In genomic region chr10:121256115-121256825, GRCm38 (mm10) we compare ENCODE assay signal across 8 mouse cellular contexts.
DNase-seq lines count a peak whose midpoint lies in the region; ATAC-seq and TF ChIP-seq lines count a peak whose summit lies in the region.

No protein-coding gene starts in this region.

- TF ChIP-seq CTCF in heart, adult 2 months (IDR thresholded peaks at IDR 0.05) = no peak; the same call in 1 of the 2 replicates

- intact Hi-C loops in heart, adult 2 months (cut with DNase I) = loop anchor here (1.0 to 10.0 kb wide), 5 partner anchors 132 to 1011 kb away; no protein-coding TSS in a partner anchor
- intact Hi-C loops in heart, postnatal 25 days (cut with DNase I) = loop anchor here (2.0 to 10.0 kb wide), 6 partner anchors 131 to 1001 kb away; partner anchors contain the start of gene Wif1

- no peak overlapping the region for H3K9ac ChIP-seq in heart, adult 2 months (ENCODE audit: low read depth, low read length)
- no peak overlapping the region for H3K9ac ChIP-seq in hindbrain, embryonic 14.5 days

- no peaks in the 10 kb centered on the region for H3K9me3 ChIP-seq in forebrain, embryonic 10.5 days
- no peaks in the 10 kb centered on the region for H3K9me3 ChIP-seq in hindbrain, embryonic 14.5 days (ENCODE audit: control insufficient read depth, low read length)
- H3K9me3 ChIP-seq in megakaryocyte, embryonic 14.5 days = peaks cover 4% of the 10 kb centered on the region

- H3K27ac ChIP-seq in heart, adult 2 months = no peak overlapping the region
- H3K27ac ChIP-seq in forebrain, embryonic 10.5 days = no peak overlapping the region
- no peak overlapping the region for H3K27ac ChIP-seq in hindbrain, embryonic 14.5 days

- peak; percentile 92 for TF ChIP-seq EP300 in heart, adult 2 months (IDR thresholded peaks at IDR 0.05; ENCODE audit: insufficient read depth, low read depth, low read length)

- H3K79me2 ChIP-seq in heart, adult 2 months (replicated peaks; ENCODE audit: control insufficient read depth, insufficient read depth, low read length) = no peaks in the 10 kb centered on the region

- no peak overlapping the region for H3K4me3 ChIP-seq in heart, adult 2 months
- H3K4me3 ChIP-seq in forebrain, embryonic 10.5 days = no peak overlapping the region
- H3K4me3 ChIP-seq in hindbrain, embryonic 14.5 days (replicated peaks; ENCODE audit: low read length) = no peak overlapping the region
- H3K4me3 ChIP-seq in megakaryocyte, embryonic 14.5 days (replicated peaks) = peak overlapping the region; percentile 26

- peak; percentile 51 to 62 for DNase-seq in heart, adult 2 months
- DNase-seq in heart, postnatal 25 days (ENCODE audit: low spot score) = no peak
- peak; percentile 56 for DNase-seq in c-Kit-positive CD71-positive TER-119-positive erythroid progenitor cells, embryonic 14.5 days (ENCODE audit: low spot score)
- DNase-seq in forebrain, embryonic 10.5 days (ENCODE audit: extremely low spot score, low spot score) = peak; percentile 83
- peak; percentile 90 for DNase-seq in hindbrain, embryonic 14.5 days (ENCODE audit: low spot score)
- peak; percentile 40 to 65 for DNase-seq in layer of hippocampus, postnatal 25 days (ENCODE audit: extremely low spot score in 1 of 2, low spot score in 1 of 2)
- peak; percentile 65 to 82 for DNase-seq in right cerebral cortex, postnatal 10 days (ENCODE audit: low spot score in 2 of 2)

- no peaks in the 10 kb centered on the region for H3K27me3 ChIP-seq in heart, adult 2 months (ENCODE audit: control insufficient read depth, insufficient read depth, low read length)
- peaks cover 9% of the 10 kb centered on the region; the same call in 1 of the 2 replicates for H3K27me3 ChIP-seq in forebrain, embryonic 10.5 days (ENCODE audit: poor library complexity, severe bottlenecking)
- H3K27me3 ChIP-seq in hindbrain, embryonic 14.5 days (ENCODE audit: control insufficient read depth, insufficient read depth, low read length) = no peaks in the 10 kb centered on the region
- peaks cover 48% of the 10 kb centered on the region for H3K27me3 ChIP-seq in megakaryocyte, embryonic 14.5 days (replicated peaks)

- ATAC-seq in hindbrain, embryonic 14.5 days (ENCODE audit: low FRiP score) = no peak; the same call in 1 of the 2 replicates

- H3K4me1 ChIP-seq in heart, adult 2 months (ENCODE audit: control insufficient read depth, insufficient read depth, low read length) = no peaks in the 10 kb centered on the region; the same call in 1 of the 2 replicates
- peaks cover 3% of the 10 kb centered on the region; the same call in 1 of the 2 replicates for H3K4me1 ChIP-seq in forebrain, embryonic 10.5 days
- H3K4me1 ChIP-seq in hindbrain, embryonic 14.5 days (replicated peaks; ENCODE audit: control insufficient read depth, insufficient read depth, low read length) = no peaks in the 10 kb centered on the region
- peaks cover 27% of the 10 kb centered on the region for H3K4me1 ChIP-seq in megakaryocyte, embryonic 14.5 days

- no peak overlapping the region for H3K4me2 ChIP-seq in hindbrain, embryonic 14.5 days (replicated peaks)

- TF ChIP-seq POLR2A in heart, adult 2 months (IDR thresholded peaks at IDR 0.05; ENCODE audit: insufficient read depth, low read depth, low read length) = no peak

- 24% methylated on average over 17 of the region's 17 CpGs for WGBS in heart, adult 2 months
- WGBS in forebrain, embryonic 10.5 days = 23% methylated on average over 17 of the region's 17 CpGs
- WGBS in hindbrain, embryonic 14.5 days = 25% methylated on average over 17 of the region's 17 CpGs

- H3K36me3 ChIP-seq in heart, adult 2 months (ENCODE audit: control insufficient read depth, insufficient read depth, low read length) = no peaks in the 10 kb centered on the region
- H3K36me3 ChIP-seq in forebrain, embryonic 10.5 days (replicated peaks) = no peaks in the 10 kb centered on the region
- no peaks in the 10 kb centered on the region for H3K36me3 ChIP-seq in hindbrain, embryonic 14.5 days (replicated peaks; ENCODE audit: control insufficient read depth, insufficient read depth)
- no peaks in the 10 kb centered on the region for H3K36me3 ChIP-seq in megakaryocyte, embryonic 14.5 days (replicated peaks; ENCODE audit: low read length)
